Mouse (Mus musculus): ENCODE results near the gene Cga.
"Not testable (repeated sequence)": the region's sequence is repeated elsewhere in the genome, so short reads cannot be mapped to it uniquely, and the experiment has no call there.

Cga gene

GRCm38 (mm10) chr4:34889101-34889811 lies 4.3 kb upstream of the Cga start:
- DNase-seq (ENCODE audit: low read depth, low spot score), result peak; percentile 63

GRCm38 (mm10) chr4:34889812-34890185 lies 3.8 kb upstream of the Cga start:
- DNase-seq (ENCODE audit: low read depth, low spot score), result no peak

GRCm38 (mm10) chr4:34898497-34898896 lies 4.9 kb downstream of the Cga start:
- no peak for DNase-seq (ENCODE audit: low read depth, low spot score)

GRCm38 (mm10) chr4:34899322-34899721 lies 5.7 kb downstream of the Cga start:
- no peak for DNase-seq (ENCODE audit: low read depth, low spot score)

- DNase-seq (ENCODE audit: low read depth, low spot score), result peak; percentile 32
These were observed 6.6 kb downstream of the Cga start for GRCm38 (mm10) chr4:34900155-34900554.

- no peak for DNase-seq (ENCODE audit: low read depth, low spot score)
These were observed 7.6 kb downstream of the Cga start for GRCm38 (mm10) chr4:34901166-34901565.

GRCm38 (mm10) chr4:34901582-34901981 lies 8.0 kb downstream of the Cga start:
- DNase-seq (ENCODE audit: low read depth, low spot score), result not testable (repeated sequence)

GRCm38 (mm10) chr4:34905396-34905795 lies 11.8 kb downstream of the Cga start:
- DNase-seq (ENCODE audit: low read depth, low spot score), result peak; percentile 92

GRCm38 (mm10) chr4:34906151-34906550 lies 12.6 kb downstream of the Cga start:
- peak; percentile 93 for DNase-seq (ENCODE audit: low read depth, low spot score)

GRCm38 (mm10) chr4:34907026-34907425 lies 13.4 kb downstream of the Cga start:
- DNase-seq (ENCODE audit: low read depth, low spot score), result peak; percentile 67

GRCm38 (mm10) chr4:34908127-34908526 lies 14.5 kb downstream of the Cga start:
- DNase-seq (ENCODE audit: low read depth, low spot score), result peak; percentile 63

GRCm38 (mm10) chr4:34911401-34911800 lies 17.8 kb downstream of the Cga start:
- peak; percentile 85 for DNase-seq (ENCODE audit: low read depth, low spot score)

GRCm38 (mm10) chr4:34912171-34912570 lies 18.6 kb downstream of the Cga start:
- peak; percentile 69 for DNase-seq (ENCODE audit: low read depth, low spot score)

GRCm38 (mm10) chr4:34917400-34917799 lies 23.8 kb downstream of the Cga start:
- DNase-seq (ENCODE audit: low read depth, low spot score), result no peak

GRCm38 (mm10) chr4:34922177-34922870 lies 28.7 kb downstream of the Cga start:
- DNase-seq (ENCODE audit: low read depth, low spot score), result peak; percentile 88

- peak; percentile 53 for DNase-seq (ENCODE audit: low read depth, low spot score)
These were observed 34.8 kb downstream of the Cga start for GRCm38 (mm10) chr4:34928386-34928785.

GRCm38 (mm10) chr4:34941046-34941445 lies 47.5 kb downstream of the Cga start:
- no peak for DNase-seq (ENCODE audit: low read depth, low spot score)

- DNase-seq (ENCODE audit: low read depth, low spot score), result peak; percentile 30
These were observed 53.6 kb downstream of the Cga start for GRCm38 (mm10) chr4:34947181-34947580.

- no peak for DNase-seq (ENCODE audit: low read depth, low spot score)
These were observed 60.1 kb downstream of the Cga start for GRCm38 (mm10) chr4:34953716-34954115.

All from R1 (cell line).